Mouse (Mus musculus) layer of hippocampus, adult 11-12 months (tissue): ENCODE data around the gene Polr3b.

ENCODE experiments used
- DNase-seq: peaks from one replicate; pipeline ENCODE4 v3.0.0; 2022; ENCODE audit warnings: low spot score

Gene Polr3b

DNA sequence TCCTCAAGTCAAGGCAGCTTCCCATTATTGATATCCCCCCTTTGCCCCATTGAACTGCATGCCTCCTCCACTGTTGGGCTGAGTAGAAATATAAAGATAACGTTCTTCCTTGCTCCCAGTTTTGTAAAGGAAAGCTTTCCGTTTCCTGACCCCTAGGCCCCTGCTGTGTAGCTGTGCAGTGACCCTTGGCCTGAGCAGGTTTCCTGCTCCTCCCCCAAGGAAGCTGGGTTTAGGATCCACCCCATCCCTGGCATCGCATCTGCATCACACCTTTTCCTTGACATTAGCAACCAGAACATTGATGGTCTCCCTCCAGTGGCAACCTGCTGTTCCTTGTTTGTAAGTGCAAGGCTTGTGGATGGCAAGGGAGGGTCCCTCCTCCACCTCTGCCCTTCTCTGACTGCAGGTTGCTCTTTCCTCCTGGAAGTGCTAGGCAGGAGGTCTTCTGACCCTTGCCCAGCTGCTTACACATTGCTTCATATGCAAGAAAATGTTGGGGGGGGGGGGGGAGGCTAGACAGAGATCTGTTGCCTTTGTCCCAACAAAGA lies 43.7 kb downstream of the Polr3b start:
- DNase-seq = no peak

DNA sequence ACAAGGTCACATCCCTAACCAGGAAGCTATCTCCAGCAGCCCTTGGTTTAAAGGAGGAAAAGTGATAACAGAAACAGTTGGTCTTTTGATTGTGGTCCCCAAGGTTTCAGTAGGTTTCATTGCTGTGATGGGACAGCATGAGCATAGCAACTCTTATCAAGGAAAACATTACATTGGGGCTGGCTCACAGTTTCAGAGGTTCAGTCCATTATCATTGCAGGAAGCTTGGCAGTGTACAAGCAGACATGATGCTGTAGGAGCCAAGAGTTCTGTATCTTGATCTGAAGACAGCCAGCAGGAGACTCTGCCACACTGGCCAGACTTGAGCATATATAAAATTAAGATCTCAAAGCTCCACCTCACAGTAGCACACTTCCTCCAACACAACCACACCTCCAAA lies 53.6 kb downstream of the Polr3b start:
- DNase-seq = no peak

DNA sequence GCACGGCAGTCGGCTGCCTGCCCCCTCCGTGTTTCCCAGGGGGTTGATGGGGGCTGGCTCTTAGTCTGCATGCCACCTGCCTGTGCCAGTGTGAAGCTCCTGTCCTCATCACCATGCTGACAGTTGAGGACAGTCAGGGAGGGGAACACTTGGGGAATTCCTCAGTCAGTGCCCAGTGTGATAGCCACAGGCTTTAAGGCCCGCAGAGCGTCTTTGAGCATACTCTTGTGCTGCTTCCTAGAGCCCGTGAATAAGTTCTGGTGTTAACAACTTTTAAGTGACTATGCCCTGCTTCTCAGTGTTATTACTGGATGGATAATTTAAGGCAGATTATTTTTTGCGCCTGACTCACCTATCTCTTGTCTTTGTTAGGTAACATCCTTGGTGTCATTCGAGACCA lies 54.4 kb downstream of the Polr3b start:
- DNase-seq = no peak

DNA sequence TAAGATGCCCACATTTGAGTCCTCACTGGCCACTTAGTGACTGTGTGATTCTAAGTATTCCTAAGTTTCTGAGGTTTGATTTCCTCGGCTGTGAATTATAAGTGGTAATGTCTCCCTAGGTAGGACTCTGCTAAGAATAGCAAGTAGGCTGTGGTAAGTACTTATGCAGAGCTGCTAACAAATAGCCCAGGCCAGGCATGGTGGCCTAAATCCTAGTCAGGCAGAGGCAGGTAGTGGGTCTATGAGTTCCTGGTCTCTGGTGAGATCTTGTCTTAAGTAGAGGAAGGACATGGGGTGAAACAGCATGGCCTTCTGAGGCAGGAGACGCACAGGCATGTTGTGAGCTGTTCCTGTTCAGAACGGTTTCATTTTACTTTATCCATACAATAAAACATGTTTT lies 55.8 kb downstream of the Polr3b start:
- DNase-seq = no peak

DNA sequence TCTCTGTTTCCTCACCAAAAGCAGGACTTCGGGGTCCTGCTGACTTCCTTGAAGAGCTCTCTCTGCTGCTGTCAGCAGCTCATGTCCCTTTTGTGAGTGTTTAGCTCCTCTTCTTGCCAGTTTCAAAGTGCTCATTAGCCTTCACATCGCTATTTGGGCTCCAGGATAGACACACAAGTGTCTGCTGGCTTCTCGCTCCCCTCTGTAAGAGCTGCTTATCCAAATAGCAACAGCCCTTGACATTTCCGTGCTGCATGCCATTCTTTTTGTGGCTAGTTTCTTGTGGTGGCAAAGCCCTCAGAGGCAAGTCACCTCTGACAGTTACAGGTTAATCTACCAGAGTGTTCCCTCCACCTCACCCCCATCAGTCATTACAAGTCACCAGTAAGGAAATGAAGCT lies 56.3 kb downstream of the Polr3b start:
- DNase-seq = no peak

DNA sequence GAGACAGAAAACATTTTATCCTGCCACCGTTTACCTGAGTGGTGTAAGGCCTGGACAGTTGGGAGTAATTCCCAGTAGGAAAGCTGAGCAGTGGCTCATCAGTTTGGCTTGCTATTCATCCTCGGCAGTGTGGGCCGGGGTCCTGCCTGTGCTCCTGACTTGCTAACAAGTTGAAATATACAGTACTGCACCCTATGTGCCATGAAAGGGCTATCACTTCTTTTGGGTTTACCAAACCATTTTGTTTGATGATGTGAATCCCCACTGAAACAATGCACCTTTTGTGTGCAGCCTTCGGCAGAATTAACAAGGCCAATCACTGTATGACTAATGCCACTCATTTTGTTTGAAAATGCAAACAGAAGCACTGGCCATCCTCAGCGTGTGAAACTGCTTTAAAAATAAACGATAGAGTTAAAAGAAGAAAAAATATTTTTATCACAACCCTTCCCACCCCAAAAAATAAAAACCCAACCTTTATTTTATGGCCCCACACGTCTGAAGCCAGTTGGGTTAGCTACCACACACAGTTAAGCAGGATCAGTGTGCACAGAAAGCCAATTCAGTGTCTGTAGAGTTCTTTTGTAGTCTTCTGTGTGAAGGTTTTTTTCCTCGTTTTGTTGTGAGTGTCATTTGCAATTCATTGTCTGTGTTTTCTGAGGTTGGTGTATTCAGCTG lies 63.5 kb downstream of the Polr3b start:
- DNase-seq = no peak

DNA sequence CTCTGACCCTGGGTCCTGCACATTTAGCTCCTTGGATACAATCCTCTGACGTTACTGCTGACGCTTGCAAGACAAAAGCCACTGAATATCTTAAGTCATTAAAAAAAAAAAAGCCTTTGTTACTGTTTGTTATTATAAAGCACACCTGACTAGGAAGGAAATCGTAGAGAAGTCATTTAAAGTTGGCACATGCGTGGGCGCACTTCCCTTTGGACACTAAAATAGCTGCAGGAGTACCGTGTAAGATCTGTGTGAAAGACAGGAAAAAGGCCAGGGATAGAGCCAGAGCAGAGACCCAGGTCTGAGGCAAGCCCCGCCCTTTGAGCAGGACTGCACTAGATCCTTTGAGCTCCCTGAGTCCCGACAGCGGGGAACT lies 64.0 kb downstream of the Polr3b start:
- DNase-seq = no peak

DNA sequence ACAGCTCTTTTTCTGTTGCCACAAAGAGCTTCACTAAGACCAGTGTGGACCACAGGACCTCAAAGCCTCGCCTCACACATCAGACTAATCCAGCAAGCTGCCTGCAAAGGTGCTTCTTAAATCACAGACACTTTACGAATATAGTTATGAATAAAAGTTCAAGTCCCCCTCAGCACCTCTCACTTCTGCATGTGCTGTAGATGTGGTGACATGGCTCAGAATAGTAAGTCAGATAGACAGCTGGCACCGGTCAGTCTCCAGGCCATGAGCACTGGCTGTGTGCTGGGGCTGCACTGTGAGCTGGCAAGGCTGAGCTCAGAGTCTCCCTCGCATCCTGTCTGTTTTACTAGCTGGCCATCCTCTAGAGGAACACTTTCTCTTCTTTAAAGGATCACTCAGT lies 64.6 kb downstream of the Polr3b start:
- DNase-seq = no peak

DNA sequence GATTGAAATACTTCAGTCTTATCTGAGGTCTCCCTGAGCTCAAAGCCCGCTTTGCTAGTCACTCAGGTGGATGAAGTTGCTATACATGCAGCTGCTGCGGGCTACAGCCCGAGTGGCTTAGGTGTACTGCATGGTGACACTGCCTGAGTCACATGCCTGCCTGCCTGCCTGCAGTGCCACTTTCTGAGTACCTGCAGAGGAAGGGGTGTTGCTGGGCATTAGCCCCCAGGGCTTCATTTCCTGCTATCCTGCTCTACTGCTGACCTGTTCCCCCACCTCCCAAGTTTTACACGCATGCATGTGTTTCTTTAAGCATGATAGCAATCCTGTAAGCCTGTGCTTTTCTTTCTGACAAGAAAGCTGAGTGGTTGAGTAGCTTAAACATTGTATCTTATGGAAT lies 65.6 kb downstream of the Polr3b start:
- DNase-seq = no peak

DNA sequence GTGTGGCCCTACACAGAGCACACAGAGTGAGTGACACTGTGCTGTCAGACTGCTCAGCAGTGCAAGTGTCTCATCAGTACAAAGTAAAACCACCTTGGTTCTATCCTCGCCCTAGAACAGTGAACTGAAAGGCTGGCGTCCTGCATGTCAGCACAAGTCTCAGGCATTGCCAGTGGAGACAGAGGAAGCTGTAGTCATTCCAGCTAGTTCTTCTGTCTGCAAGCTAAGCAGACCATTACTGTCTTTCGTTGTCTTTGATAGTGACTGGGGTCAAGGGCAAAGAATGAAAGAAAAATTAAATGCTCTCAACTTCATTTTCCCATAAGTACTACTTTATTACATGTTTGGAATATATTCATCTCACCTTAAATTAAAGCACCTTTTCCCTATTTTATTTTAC lies 67.8 kb downstream of the Polr3b start:
- DNase-seq = no peak

DNA sequence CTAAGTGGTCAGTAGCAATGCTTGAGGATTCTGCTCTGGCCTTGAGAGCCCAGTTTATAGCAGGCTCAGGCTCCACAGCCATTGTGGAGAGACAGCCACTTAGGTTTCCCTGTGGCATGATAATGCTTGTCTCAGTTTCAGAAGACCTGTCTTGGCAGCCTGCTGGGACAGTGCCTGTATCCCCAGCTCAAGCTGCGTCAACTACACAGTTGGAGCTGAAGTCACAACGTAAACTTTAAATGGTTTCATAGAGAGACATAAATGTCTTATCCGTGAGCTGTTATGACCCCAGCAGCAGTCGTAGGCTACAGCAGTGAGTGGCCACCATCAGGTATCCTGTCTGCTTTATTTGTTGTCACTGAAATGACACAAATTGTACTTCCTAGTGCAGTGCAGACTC lies 68.7 kb downstream of the Polr3b start:
- no peak for DNase-seq

DNA sequence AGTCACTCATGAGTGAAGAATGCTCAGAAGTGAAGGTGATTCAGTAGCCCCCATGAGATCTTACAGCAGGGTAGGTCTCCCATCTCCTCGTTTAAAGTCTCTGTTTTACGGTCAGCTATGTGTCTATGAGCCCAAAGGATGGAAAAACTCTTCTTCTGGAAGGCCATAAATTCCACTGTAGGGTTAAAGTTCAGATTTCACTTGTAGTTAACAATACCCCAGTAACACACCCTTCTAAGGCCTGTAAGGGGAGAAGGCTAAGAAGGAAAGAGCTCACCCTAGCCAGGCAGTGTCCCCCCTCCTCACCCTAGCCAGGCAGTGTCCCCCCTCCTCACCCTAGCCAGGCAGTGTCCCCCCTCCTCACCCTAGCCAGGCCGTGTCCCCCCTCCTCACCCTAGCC lies 69.6 kb downstream of the Polr3b start:
- no peak for DNase-seq

DNA sequence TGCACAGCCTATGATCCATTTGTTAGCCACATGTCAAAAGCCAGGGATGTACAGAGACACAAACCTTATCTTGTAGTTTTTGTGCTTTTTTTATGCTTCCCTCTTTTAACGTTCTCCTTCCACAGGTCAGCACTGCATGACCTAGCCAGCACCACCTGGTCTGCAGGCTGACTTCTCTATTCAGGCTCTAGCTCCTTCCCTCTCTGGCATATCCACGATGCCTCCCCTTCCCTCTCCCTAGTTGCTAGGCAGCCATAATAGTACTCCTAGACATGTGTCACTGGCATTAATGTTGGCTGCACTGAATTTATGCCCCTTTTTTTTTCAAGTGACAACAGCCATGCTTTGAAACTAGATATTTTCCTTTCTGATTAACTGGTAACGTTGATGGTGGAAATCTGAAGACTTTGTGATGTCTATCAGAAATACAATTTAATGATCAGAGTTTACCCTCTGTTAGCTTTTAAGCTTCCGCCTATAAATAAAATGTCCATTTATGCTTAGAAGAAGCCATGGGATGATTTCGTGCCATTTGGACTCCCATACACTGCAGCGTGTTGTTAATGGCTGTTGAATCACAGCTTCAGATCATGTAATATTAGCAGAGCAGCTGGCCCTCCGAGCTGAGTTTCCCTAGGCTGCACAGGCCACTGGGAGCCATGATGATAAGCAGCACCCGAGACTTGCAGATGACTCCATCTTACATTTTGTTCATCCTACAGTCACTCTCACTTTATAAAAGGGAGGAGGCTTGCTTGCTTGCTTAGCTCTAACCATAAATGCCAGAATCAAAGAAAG lies 71.9 kb downstream of the Polr3b start:
- DNase-seq = no peak

DNA sequence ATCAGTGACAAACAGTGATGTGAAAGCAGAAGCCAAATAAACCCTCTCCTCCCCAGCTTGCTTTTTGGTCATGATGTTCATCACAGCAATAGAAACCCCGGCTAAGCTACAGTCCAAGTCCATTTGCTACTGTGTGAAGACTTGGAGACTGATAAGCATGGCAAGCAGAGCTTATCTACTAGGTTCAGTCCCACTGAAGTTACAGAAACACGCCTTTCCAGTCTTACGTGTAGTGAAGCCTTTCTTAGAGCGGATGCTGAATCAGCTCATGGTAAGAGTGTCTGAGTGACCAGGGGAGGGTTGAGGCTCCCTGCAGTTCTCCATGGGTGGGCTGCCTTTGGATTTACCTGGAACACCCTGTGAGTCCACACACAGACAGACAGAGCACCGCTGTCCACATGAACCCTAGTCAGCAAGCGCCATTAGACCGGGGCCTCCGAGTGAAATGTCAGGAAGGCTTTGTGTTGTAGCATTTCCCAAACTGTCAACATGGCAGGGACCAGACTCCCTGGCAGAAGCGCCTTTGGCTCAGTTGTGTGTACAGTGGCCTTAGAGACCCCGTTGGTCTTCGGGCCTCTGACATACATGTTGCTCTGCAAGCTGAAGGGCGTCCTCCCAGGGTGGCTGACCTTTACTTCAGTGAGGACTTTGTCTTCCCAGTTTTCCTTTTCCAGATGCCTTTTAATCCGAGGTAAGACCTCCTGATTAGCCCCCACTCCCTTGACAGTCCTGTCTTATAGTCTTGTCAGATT lies 78.3 kb downstream of the Polr3b start:
- no peak for DNase-seq

DNA sequence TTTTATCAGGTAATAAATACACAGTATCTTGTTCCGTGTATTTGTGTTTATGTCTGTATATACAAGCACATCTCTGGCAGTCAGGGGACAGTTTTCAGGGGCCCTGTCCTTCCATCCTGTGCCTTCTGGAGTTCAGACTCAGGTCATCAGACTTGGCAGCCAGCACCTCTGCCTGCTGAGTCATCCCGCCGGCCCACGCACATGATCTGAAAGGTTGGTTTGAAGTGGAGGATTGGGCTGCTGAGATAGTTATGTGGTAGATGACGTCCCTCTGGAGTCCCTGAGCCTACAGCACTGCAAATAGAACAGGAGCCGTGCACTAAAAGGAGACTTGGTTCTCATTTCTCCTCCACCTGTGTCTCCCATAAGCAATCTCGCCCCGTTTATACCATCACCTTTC lies 79.0 kb downstream of the Polr3b start:
- no peak for DNase-seq

DNA sequence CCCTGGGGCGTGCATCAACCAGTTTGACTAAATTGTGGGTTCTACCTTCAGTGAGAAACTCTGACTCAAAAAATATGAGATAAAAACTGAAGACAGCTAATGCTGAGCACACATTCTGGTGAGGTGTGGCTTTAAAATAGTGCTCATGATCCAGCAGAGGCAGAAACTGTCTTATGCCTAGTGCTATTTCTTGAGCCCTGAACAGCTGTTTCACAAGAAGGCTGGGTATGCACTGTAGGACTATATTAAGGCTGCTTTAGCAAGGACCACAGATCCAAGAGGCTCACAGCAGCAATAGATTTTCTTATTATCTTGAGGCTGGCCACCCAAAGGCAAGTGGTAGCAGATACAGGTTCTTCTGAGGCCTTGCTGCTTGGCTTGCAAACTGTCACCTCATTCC lies 80.0 kb downstream of the Polr3b start:
- DNase-seq = no peak

DNA sequence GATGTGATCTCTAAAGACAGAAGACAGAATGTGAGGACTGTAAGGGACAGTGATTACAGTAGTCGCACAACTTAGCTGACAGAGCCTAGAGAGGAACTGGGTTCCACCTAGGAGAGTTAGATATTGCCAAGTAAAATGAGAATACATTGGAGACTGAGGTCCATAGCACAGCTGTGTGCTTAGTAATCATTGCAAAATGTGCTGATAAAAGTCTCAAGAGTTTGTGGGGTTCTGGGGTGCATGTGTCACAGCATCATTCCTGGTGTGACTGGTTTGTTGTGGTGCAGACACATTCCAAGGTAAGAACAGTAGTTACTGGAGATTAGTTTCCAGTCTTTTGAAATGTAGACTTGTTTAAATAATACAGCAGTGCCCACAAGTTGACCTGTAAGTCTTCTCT lies 82.5 kb downstream of the Polr3b start:
- DNase-seq = no peak

DNA sequence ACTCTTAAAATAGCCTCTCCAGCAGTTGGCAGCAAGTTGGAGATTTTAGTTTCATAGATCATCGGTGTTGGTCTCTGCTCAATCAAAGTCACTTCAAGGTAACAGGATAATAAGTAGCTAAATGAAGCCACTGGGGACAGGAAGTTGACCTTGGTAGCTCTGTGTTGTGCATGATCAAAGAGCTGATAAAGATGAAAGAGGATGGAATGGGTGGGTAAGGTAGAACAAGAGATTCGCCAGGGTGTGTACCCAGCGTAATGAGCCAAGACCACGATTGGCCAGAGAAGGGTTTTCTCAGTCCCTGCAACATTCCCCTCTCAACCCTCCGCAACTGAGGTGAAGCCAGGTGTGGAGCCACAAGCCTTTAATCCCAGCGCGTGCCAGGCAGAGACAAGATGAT lies 83.1 kb downstream of the Polr3b start:
- no peak for DNase-seq

DNA sequence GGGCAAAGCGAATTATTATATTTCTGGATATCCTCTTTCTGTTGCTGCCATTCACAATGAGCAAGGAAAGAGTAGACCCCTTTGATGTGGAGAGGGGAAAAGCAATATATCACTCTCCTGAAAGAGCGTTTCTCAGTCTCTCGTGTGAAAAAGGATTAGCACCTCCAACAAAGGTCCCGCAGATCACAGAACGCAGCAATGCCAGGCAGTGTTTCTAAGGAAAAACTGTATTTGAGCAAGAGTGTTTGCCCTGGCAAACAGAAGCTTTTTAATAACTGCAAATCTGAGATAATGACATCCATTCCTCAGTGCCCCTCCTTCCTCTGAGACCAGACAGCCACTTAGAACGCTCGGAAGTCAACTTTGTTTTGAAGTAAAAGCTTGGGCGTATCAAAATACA lies 84.5 kb downstream of the Polr3b start:
- DNase-seq = no peak

DNA sequence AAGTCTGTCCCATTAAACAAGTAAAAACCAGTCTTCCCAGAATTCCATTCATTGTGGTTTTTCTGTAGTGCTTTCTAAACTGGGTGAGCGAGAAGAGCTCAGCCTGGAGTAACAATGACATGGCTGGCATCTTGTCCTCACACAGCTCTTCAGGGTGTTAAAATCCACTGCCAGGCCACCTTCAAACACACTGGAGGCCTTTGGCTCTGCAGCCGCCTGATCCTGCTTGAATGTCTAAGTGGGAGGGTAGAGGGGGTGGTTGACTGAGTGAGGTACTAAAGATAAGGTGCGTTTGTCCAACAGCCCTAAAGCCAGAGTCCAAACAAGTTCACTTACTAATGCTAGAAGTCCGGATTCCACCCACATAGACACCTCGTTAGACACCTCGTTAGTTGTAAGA lies 85.1 kb downstream of the Polr3b start:
- no peak for DNase-seq

DNA sequence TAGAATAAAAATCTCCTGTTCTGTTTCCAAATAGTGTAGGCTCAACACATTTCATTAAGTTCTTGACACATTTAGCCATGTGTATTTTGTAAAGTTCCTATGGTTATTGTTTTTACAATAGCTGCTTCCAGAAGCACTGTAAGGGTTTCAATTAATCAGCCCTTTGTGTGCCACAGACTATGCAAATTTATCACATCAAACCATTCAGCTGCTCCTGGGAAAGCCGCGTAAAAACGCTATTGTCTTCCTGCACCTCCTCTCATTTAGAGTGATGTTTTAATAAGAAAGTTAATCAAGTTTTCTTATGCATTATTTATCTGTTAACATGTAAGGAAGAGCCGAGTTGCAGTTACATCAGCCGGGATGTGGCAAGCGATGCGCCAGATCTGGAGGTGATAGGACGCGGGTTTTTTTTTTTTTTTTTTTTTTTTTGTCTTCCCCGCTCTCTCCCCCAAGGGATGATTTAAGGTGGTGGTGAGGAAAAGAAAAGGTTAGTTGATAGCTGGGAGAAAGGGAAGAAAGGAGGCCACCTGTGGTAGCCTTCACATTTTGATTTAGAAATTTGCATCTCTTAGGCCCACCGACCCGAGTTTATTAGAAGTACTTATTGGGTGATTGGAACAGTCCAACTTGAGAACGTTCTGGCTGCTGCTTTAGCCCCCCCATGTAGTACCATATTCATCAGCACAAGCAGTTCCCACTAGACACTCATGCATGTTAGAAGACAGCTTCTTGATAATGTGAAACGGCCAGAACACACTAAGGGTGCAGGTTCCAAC lies 85.8 kb downstream of the Polr3b start:
- DNase-seq = no peak

DNA sequence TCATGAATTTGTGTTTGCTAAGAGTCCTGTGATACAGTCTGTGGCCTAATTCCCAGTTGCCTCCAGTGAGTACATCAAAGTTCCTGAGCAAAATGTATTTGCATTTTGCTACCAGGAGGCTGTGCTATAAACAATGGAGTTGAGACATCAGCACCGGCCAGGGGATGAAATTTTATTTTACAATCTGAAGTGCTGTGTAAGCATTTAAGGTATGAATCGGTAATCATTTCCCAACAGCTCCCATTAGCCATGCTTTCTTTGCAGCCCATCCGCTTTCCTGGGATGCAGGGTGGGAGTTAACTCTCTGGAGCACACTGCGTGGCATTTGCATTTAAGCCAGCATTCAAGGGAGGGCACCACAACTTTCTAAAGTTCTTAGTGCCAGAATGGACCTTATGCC lies 88.1 kb downstream of the Polr3b start:
- no peak for DNase-seq
